Mouse (Mus musculus): ENCODE results near the gene Prkn.

Prkn gene

DNA sequence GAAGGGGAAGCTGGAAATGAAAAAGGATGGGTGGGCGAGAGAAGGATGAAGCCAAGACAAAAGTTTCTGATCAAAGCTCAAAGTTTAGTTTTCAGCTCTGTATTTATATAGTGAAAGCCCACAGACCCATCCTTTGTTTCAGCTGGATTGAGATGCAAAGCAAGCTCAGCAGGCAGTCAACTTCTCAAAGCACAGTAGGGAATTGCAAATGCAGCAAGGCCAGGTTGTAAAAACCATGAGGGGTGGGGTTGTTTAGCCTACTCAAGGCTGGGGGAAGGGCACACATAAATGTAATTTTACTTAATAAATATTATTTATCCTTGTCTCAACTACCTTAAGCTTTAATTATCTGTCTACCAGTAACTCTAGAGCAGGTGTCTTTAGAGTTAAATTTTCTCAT is 693.7 kb downstream of the Prkn start:
- no peak for DNase-seq (ENCODE audit: low spot score)

DNA sequence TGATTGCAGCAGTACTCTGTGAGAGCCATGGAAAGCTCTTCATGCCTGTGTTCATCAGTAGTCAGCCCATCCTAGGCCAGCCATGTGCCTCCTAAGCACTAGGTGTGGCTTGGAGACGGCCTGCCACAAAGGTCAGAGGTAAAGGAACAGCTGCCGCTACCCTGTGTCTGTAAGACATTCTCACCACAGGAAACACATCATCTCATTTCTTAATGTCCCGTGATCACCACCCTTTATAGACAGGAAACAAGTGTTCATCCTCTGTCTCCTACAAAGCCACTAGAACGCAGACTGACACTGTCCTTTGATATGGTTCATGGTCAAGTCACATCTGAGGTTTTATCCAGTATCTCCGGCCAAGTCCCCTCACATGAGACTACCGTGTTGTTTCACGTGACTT is 698.6 kb downstream of the Prkn start:
- DNase-seq (ENCODE audit: low spot score), result no peak

- no peak for DNase-seq (ENCODE audit: low spot score)
Measured at GRCm38 (mm10) chr17:11541928-11542623, 701.9 kb downstream of the Prkn start.

DNA sequence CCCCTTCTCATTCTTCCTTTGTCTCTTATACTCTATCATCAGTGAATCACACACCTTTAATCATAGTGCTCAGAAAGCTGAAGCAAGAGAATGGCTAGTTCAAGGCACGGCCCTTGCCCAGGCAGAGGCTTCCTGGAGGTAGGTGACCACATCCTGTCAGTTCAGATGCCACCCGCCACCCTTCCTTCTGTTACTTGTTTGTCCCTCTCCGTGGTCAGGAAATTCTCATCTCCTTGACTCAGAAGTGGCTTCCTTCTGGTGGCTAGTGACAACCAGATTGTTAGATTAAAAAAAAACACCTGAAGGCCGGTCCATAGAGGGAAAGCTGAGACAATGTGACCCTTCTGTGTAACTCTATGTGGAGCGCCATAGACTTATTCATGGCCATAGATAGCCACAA is 710.4 kb downstream of the Prkn start:
- no peak for DNase-seq (ENCODE audit: low spot score)

GRCm38 (mm10) chr17:11565681-11566080 is 725.5 kb downstream of the Prkn start:
- no peak for DNase-seq (ENCODE audit: low spot score)

- no peak for DNase-seq (ENCODE audit: low spot score)
Measured at GRCm38 (mm10) chr17:11570392-11570791, 730.2 kb downstream of the Prkn start.

GRCm38 (mm10) chr17:11573666-11574065 is 733.5 kb downstream of the Prkn start:
- no peak for DNase-seq (ENCODE audit: low spot score)

DNA sequence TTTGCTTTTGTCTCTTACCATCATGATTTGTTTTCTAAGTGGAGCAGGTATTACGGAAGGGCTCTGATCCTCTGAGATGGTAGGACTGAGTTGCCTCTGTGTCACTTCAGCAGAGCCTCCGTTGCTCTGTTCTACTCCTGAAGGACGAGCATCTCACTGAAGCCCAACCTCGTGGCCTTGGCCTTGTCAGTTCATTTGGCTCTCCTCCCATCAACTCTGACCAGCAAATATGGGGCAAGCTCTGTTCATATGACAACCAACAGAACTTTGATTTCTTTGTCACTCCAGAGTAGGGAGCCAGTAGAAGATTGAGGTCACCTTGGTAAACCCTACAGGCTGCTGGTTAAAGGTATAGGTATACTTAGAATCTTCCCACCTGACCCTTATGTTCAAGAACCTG is 745.3 kb downstream of the Prkn start:
- no peak for DNase-seq (ENCODE audit: low spot score)

DNA sequence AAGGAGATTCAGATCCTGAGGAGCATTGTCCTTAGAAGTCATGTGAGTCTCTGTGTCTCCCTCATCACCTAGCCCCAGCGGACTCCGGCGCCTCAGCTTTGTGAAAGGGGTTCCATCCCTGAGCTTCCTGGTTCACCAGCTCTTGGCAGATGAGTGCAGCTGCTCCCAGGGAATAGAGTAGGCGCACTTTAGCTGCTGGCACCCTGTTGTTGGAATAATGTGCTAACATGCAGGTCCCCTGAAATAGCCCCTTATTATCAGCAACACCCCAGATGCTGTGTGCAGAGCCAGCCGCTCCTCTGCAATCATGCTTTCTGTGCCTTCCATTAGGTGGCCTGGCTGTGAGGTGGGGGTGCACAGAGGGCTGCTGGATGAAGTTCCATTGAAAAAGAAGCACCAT is 767.7 kb downstream of the Prkn start:
- DNase-seq (ENCODE audit: low spot score), result no peak

GRCm38 (mm10) chr17:11611459-11611858 is 771.3 kb downstream of the Prkn start:
- no peak for DNase-seq (ENCODE audit: low spot score)

DNA sequence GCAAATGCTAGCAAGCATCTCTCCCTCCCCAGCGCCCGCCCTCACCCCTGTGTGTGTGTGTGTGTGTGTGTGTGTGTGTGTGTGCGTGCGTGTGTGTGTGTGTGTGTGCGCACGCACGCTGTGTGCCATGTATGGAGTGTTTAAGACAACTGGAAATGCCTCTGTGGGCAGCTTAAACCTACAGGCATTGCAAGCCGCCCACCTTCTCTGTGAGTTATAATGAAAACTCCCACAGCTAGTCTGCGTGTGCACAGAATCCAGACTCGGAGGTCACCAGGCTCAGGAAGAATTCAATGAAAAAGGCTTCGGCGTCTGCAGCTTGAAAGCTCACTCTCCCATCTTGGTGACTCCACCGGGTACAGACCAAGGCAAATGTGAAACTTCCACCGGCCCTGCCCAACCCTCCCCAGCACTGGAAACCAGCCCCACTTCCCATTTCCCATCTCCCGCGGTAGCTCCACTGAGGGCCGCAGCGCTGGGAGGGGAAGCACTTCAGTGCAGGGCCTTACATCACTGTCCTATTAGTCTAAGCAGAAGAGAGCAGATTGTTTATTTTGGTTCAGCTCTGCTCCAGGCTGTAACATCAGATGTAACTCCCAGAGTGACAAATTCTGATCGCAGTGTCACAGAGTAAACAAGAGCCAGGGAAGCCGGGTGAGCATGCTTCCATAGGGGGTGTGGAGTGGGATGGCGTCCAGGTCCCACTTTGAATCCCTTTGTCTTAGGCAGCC is 772.8 kb downstream of the Prkn start:
- no peak for DNase-seq (ENCODE audit: low spot score)

DNA sequence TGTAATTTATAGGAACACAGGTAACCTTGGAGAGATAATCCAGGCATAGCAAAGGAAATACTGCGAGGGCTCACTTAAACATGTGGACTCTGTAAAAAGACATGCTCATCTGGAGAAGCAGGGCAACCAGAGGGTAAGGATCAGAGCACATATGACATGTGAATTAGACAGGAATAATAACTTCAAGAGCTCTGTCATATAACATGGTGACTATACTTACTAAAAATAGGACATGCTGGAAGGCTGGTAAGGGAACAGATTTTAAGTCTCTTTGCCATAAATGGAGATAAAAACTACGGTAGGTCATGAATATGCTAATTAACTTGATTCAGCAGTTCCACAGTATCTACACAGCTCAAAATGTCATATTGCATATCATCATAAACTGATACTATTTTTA is 777.4 kb downstream of the Prkn start:
- no peak for DNase-seq (ENCODE audit: low spot score)

GRCm38 (mm10) chr17:11618886-11619590 is 778.9 kb downstream of the Prkn start:
- DNase-seq (ENCODE audit: low spot score), result no peak

DNA sequence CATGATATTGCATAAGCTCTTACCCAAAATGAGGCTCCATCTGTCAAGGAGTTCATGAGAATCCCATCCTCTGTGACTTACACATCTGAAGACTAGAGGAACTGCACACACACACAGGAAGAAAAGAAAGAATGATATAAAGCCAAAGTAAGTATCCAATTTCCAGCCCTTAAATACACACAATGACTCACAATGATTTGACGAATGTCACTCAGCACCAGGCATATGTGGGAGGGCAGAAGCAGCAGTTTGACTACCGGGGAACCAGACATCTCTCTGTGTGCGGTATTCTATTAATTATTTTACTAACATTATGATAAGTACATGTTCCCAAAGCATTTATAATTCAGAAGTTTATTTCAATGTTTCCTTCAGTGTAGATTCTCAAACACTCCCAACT is 780.6 kb downstream of the Prkn start:
- no peak for DNase-seq (ENCODE audit: low spot score)

GRCm38 (mm10) chr17:11621492-11621891 is 781.3 kb downstream of the Prkn start:
- DNase-seq (ENCODE audit: low spot score), result no peak

GRCm38 (mm10) chr17:11626306-11626705 is 786.1 kb downstream of the Prkn start:
- DNase-seq (ENCODE audit: low spot score), result no peak

DNA sequence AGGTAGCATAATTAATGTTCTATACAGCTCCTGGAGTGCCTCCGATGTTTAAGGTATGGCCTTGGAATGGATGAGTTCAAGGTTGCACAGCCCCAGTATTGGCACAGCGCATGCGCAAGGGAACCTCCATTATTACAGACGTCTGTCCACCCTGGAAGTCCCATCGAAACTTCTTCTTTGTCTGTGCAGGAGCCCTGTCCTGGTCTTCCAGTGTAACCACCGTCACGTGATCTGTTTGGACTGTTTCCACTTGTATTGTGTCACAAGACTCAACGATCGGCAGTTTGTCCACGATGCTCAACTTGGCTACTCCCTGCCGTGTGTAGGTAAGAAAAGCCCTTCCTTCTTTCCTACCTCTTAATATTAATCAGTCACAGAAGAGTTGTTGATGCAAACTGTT is 794.9 kb downstream of the Prkn start:
- DNase-seq (ENCODE audit: low spot score), result no peak

DNA sequence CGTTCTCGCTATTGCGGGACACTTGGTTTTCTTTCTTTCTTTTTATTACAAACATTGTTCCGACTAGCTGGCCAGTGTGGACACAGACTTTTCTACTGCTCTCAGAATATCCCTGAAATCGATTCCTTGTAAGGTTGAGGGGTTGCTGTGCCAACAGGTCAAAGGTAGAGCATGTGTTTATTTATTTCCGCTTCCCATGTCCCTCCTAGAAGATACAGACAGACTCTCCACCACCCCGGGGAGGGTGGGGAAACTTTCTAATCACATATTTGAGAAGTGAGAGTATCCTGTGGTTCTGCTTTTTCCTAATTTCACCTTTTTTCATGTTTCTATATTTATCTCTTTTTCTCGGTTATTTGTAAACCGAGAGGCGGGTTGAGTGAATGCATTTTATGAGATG is 797.5 kb downstream of the Prkn start:
- DNase-seq (ENCODE audit: low spot score), result no peak

- DNase-seq (ENCODE audit: low spot score), result no peak
Measured at GRCm38 (mm10) chr17:11638451-11638850, 798.3 kb downstream of the Prkn start.

DNA sequence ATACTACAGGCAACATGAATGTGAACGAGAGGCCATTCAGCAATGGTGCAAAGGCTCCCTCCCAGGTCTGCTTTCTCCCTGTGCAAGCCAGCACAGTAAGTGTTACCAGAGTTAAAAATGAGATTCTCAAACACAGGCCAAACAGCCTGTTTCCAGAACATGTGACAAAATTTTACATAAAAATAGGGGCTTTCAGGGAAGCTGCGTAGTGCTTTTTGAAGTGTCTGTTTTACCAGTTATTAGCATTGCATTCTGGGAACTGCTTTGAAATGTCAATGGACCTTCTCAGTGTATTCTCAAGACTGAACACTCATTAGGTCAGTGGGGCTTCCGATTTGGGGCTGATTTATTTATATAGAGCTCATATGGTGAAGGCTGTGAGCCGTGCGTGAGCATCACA is 799.6 kb downstream of the Prkn start:
- DNase-seq (ENCODE audit: low spot score), result no peak

DNA sequence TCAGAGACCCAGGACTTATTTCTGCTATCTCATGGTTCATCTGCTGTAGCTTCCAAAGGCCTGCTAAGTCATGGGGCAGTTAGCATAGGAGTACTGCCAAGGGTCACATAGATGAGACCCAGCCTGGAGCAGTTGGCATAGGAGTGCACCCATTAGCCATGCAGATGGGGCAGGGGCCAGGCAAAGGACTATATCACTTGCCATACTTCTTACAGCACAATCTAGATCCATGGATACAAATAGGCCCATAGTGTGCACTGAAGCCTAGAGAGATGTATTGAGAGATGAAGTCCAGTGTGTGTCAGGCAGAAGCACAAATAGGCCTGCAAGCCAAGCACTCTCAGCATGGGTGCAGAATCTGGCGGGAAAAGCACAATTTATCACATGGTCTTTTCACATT is 802.1 kb downstream of the Prkn start:
- no peak for DNase-seq (ENCODE audit: low spot score)

GRCm38 (mm10) chr17:11644016-11644415 is 803.8 kb downstream of the Prkn start:
- no peak for DNase-seq (ENCODE audit: low spot score)

DNA sequence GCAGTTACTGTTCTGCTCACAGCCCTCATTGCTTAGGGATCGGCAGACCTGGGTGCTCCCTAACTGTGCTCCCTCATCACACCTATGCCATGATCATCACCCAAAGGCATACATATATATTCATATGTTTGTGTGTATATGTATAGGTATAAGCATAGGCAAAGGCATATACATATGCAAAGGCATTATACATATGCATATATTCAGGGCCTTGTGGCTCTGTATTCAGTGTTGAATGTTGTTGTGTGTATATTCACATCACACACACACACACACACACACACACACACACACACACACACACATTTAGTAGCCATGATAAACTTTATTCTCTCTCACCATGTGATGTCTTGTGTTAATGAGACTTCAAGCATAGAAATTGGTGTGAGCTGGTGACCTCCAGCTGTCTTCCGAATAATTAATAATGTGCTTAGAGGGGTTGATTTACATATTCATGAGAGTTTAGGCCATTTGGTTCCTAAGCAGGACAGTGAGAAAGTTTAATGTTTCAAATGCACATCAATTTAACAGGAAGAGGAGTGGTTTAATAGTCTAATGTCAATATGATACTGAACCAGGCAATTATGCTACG is 804.8 kb downstream of the Prkn start:
- DNase-seq (ENCODE audit: low spot score), result no peak
